Mouse (Mus musculus) brain, embryonic 14.5 days (tissue): ENCODE results near the gene Dcaf8.

Experiments used
- CTCF ChIP-seq: fragments of 200-500 bp; IDR thresholded peaks from 2 replicates; pipeline ENCODE4 v1.5.1; 2012; ENCODE audit warnings: inconsistent platforms, mild to moderate bottlenecking, moderate library complexity, borderline replicate concordance; ENCODE audit not compliant: insufficient read depth, insufficient read length; ENCODE audit errors: extremely low read depth
- POLR2A ChIP-seq: fragments of 200-500 bp; IDR thresholded peaks from 2 replicates; pipeline ENCODE4 v1.6.1; 2012; ENCODE audit warnings: mild to moderate bottlenecking, inconsistent platforms, borderline replicate concordance; ENCODE audit not compliant: poor library complexity, insufficient read depth, insufficient read length, severe bottlenecking; ENCODE audit errors: extremely low read depth

DNA sequence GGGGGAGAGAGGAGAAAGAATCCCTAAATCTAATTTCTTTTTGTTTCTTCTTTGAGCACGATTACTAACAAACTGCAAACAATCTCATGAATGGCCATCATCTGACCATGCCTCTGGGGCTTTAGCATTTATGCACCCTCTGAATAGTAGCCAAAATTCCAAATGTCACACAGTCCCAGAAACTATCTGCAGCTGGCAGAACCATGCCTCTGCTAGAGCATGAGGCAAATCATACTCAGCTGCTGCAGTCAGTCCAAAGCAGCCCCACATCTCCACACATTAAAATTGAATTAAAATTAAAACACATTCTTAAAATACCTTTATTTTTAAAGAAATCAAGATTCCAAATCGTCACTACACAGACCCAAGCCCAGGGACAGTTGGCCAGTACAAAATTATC is 7.7 kb upstream of the Dcaf8 start:
- TF ChIP-seq CTCF (no peak), POLR2A (no peak)
